Mouse (Mus musculus): ENCODE results near the gene Myom1. TPM values are rescaled to one million over a fixed set of nuclear protein-coding genes. Genes with fewer than 3 reads are reported as not detected.

Gene Myom1
- total RNA-seq, 2 experiments from 2014 or later, result 1.8 to 2.1 TPM

DNA sequence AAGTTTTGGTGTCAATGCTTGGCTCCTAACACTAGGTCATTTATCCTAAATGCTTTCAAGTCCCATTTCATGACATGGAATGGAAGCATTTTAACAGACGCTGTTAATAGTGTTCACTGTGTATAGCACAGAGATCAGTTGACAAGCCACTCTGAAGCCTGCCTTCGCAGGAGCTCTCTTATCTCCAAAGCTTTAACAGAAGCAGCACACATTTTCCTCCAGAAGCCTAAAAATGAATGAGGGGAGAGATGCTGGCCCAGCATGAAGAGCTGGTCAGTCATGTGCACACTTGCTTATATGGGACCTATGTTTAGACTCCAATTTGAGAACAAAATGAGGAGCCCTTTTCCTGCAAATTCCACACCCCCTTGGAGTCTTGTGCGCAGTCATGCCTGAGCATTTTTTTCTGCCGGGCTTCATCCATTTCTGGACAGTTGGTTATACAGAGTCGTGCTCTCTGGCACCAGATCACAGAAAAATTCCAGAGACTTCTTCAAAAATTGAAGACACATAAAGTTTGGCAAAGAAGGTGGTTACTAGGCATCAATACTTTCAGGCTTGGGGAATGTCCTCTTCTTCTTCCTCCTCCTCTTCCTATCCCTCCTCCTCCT lies 165.9 kb downstream of the Myom1 start:
- intact Hi-C loops (cut with DNase I), result no loop called here
- DNase-seq, result no peak

DNA sequence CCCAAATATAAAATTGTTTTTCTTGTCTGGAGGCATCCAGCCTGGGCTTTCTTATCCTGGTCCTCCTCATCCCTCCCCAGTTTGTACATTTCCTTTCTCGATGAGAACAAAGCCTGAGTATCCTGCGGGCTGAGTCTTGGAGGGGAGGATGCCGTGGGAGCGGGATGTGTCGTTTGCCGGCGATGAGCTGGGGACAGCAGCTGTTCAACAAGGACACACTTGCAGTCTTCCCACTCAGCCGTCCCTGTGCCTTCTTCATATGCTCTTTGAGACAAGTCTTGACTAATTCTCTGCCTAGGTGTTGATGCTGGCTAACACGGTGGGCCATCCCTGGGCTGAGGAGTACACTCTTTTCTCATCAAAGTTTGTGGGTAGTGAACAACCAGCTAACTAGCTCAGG lies 166.4 kb downstream of the Myom1 start:
- intact Hi-C loops (cut with DNase I), result no loop called here
- DNase-seq, result no peak

GRCm38 (mm10) chr17:71169639-71170038 lies 167.2 kb downstream of the Myom1 start:
- intact Hi-C loops (cut with DNase I), result no loop called here
- DNase-seq, result no peak

- intact Hi-C loops (cut with DNase I), result no loop called here
- DNase-seq, result no peak
Observed at GRCm38 (mm10) chr17:71171161-71171560, 168.7 kb downstream of the Myom1 start.

Other genes with a start within 250 kb of the Myom1 start
- 1 to 10 TPM; 3.2 to 3.3 TPM for gene Tgif1, start 149.1 kb upstream of the Myom1 start, total RNA-seq (2021)
- 10 to 100 TPM; 43.7 to 53.6 TPM for gene Myl12a, start 245 bp downstream of the Myom1 start, total RNA-seq (2021)
- 10 to 100 TPM; 68.6 to 71.5 TPM for gene Lpin2, start 179.9 kb downstream of the Myom1 start, total RNA-seq (2021)

Data from left cerebral cortex, postnatal 4 days (tissue).